Mouse (Mus musculus): ENCODE measurements around the gene Trim47. TPM values are rescaled to one million over a fixed set of nuclear protein-coding genes. Genes with fewer than 3 reads are reported as not detected.
"Not testable (repeated sequence)": the region's sequence is repeated elsewhere in the genome, so short reads cannot be mapped to it uniquely, and the experiment has no call there.

Trim47 gene
- polyA plus RNA-seq, 1 experiment from 2014 or later, result 2.4 TPM

GRCm38 (mm10) chr11:116101931-116102381, 25.1 kb downstream of the Trim47 start:
- H3K27me3 ChIP-seq (ENCODE audit: poor library complexity, severe bottlenecking), result peaks cover 38% of the 10 kb centered on the region
- H3K9me3 ChIP-seq, result peaks cover under 1% of the 10 kb centered on the region; the same call in 1 of the 2 replicates
- 40% methylated on average over 11 of the region's 11 CpGs for WGBS
- H3K4me1 ChIP-seq, result peaks cover 62% of the 10 kb centered on the region
- no peaks in the 10 kb centered on the region for H3K36me3 ChIP-seq (replicated peaks)
- H3K27ac ChIP-seq, result peak overlapping the region; percentile 88
- peak overlapping the region; percentile 15 for H3K4me3 ChIP-seq
- DNase-seq (ENCODE audit: extremely low spot score, low spot score), result peak; percentile 50

GRCm38 (mm10) chr11:116100839-116101238, 26.2 kb downstream of the Trim47 start:
- DNase-seq (ENCODE audit: extremely low spot score, low spot score), result no peak
- peaks cover 5% of the 10 kb centered on the region; the same call in 1 of the 2 replicates for H3K9me3 ChIP-seq
- H3K27me3 ChIP-seq (ENCODE audit: poor library complexity, severe bottlenecking), result peaks cover 26% of the 10 kb centered on the region
- peak overlapping the region; percentile 88 for H3K27ac ChIP-seq
- H3K4me1 ChIP-seq, result peaks cover 51% of the 10 kb centered on the region
- WGBS, result 84% methylated on average over 7 of the region's 7 CpGs
- H3K4me3 ChIP-seq, result no peak overlapping the region
- H3K36me3 ChIP-seq (replicated peaks), result no peaks in the 10 kb centered on the region

GRCm38 (mm10) chr11:116100385-116100784, 26.6 kb downstream of the Trim47 start:
- no peak for DNase-seq (ENCODE audit: extremely low spot score, low spot score)
- H3K36me3 ChIP-seq (replicated peaks), result no peaks in the 10 kb centered on the region
- 84% methylated on average over 6 of the region's 6 CpGs for WGBS
- H3K27me3 ChIP-seq (ENCODE audit: poor library complexity, severe bottlenecking), result peaks cover 22% of the 10 kb centered on the region
- no peak overlapping the region for H3K27ac ChIP-seq
- H3K4me3 ChIP-seq, result no peak overlapping the region
- peaks cover 5% of the 10 kb centered on the region; the same call in 1 of the 2 replicates for H3K9me3 ChIP-seq
- peaks cover 48% of the 10 kb centered on the region for H3K4me1 ChIP-seq

- 0 out of 2 replicates have a peak overlapping the region, but pooled peaks have one; percentile 31 for H3K27ac ChIP-seq
- H3K4me3 ChIP-seq, result no peak overlapping the region
- H3K4me1 ChIP-seq, result peaks cover 44% of the 10 kb centered on the region
- H3K9me3 ChIP-seq, result peaks cover 5% of the 10 kb centered on the region; the same call in 1 of the 2 replicates
- H3K36me3 ChIP-seq (replicated peaks), result no peaks in the 10 kb centered on the region
- WGBS, result 91% methylated on average over 6 of the region's 6 CpGs
- H3K27me3 ChIP-seq (ENCODE audit: poor library complexity, severe bottlenecking), result peaks cover 13% of the 10 kb centered on the region; the same call in 1 of the 2 replicates
- no peak for DNase-seq (ENCODE audit: extremely low spot score, low spot score)
These were observed 27.5 kb downstream of the Trim47 start for GRCm38 (mm10) chr11:116099462-116099861.

GRCm38 (mm10) chr11:116098711-116099460, 28.1 kb downstream of the Trim47 start:
- Histone ChIP-seq H3K36me3 (replicated peaks) (no peaks in the 10 kb centered on the region), H3K9me3 (peaks cover 5% of the 10 kb centered on the region; the same call in 1 of the 2 replicates), H3K4me3 (no peak overlapping the region), H3K27me3 (ENCODE audit: poor library complexity, severe bottlenecking) (0 out of 2 replicates have a peak, but pooled peaks cover 7% of the 10 kb centered on the region), H3K27ac (peak overlapping the region; percentile 31; the same call in 1 of the 2 replicates), H3K4me1 (peaks cover 41% of the 10 kb centered on the region)
- WGBS, result 79% methylated on average over 14 of the region's 14 CpGs
- DNase-seq (ENCODE audit: extremely low spot score, low spot score), result no peak

DNA sequence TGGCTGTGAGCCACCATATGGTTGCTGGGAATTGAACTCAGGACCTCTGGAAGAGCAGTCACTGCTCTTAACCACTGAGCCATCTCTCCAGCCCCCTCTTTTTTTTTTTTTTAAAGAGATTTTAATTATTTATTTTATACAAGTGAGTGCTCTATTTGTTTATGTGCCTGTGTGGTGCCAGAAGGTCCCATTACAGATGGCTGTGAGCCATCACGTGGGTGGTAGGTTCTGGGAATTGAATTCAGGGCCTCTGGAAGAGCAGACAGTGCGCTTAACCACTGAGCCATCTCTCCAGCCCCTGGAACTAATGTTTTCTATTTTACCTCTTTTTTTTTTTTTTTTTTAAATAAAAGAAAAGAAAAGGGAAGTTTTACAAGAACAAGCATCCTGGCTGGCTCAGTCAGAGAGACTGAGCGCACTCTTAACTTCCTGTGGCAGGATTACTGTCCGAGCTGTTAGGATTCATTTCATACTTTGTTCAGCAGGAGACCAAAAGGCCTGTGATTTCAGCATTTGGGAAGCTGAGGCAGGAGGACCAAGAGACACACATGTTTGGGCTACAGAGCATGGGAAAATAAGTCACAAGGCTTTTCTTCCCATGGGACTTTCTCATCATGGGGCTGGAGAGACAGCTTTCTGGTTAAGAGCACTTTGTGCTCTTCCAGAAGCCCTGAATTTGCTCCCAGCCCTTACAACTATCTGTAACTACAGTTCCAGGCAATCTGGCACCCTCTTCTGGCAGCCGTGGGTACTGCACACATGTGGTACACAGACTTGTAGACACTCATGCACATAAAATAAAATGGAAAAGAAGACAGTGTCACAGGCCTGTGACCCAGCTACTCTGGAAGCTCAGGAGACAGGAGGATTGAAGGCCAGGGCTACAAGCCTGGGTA, 30.5 kb downstream of the Trim47 start:
- no peaks in the 10 kb centered on the region for H3K36me3 ChIP-seq (replicated peaks)
- no peak overlapping the region for H3K4me3 ChIP-seq
- peaks cover 5% of the 10 kb centered on the region; the same call in 1 of the 2 replicates for H3K9me3 ChIP-seq
- H3K4me1 ChIP-seq, result peaks cover 26% of the 10 kb centered on the region
- H3K27ac ChIP-seq, result no peak overlapping the region
- no peak for DNase-seq (ENCODE audit: extremely low spot score, low spot score)
- WGBS, result 93% methylated on average over 5 of the region's 5 CpGs
- no peaks in the 10 kb centered on the region for H3K27me3 ChIP-seq (ENCODE audit: poor library complexity, severe bottlenecking)

- Histone ChIP-seq H3K4me3 (no peak overlapping the region), H3K9me3 (peaks cover 5% of the 10 kb centered on the region; the same call in 1 of the 2 replicates), H3K27me3 (ENCODE audit: poor library complexity, severe bottlenecking) (no peaks in the 10 kb centered on the region), H3K36me3 (replicated peaks) (no peaks in the 10 kb centered on the region), H3K27ac (no peak overlapping the region), H3K4me1 (peaks cover 17% of the 10 kb centered on the region)
- no peak for DNase-seq (ENCODE audit: extremely low spot score, low spot score)
- WGBS, result 88% methylated on average over 3 of the region's 3 CpGs
These were observed 31.4 kb downstream of the Trim47 start for GRCm38 (mm10) chr11:116095573-116095972.

GRCm38 (mm10) chr11:116093771-116094565, 33.0 kb downstream of the Trim47 start:
- Histone ChIP-seq H3K36me3 (replicated peaks) (no peaks in the 10 kb centered on the region), H3K4me1 (peaks cover 10% of the 10 kb centered on the region; the same call in 1 of the 2 replicates), H3K27me3 (ENCODE audit: poor library complexity, severe bottlenecking) (no peaks in the 10 kb centered on the region), H3K4me3 (no peak overlapping the region), H3K9me3 (peaks cover 5% of the 10 kb centered on the region; the same call in 1 of the 2 replicates), H3K27ac (peak overlapping the region; percentile 40)
- WGBS, result 73% methylated on average over 16 of the region's 16 CpGs
- DNase-seq (ENCODE audit: extremely low spot score, low spot score), result no peak

- H3K9me3 ChIP-seq; H3K27me3 ChIP-seq (ENCODE audit: poor library complexity, severe bottlenecking); H3K27ac ChIP-seq; H3K4me3 ChIP-seq; DNase-seq (ENCODE audit: extremely low spot score, low spot score); H3K36me3 ChIP-seq (replicated peaks): not testable (repeated sequence)
- 93% methylated on average over 6 of the region's 6 CpGs for WGBS
- H3K4me1 ChIP-seq, result peaks cover 13% of the 10 kb centered on the region
These were observed 34.1 kb downstream of the Trim47 start for GRCm38 (mm10) chr11:116092959-116093358.

DNA sequence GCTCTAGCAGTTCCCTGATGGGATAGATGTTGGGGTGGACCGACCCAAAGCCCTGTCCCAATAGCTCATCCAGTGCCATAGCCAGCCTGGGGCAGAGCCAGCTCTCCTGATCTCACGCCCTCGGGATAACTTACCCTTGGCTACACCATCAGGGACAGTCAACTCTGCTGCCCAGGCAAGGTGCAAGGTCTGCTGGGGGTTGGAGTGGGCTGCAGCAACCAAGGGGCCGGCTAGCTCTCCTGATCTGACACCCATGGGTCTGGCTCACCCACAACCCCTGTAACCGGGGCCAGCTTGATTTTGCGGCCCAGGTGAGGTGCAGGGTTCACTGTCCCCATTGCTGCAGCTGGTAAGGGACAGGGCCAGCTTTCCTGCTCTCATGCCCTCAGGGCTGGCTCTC, 35.4 kb downstream of the Trim47 start:
- peaks cover 1% of the 10 kb centered on the region; the same call in 1 of the 2 replicates for H3K9me3 ChIP-seq
- H3K4me3 ChIP-seq, result no peak overlapping the region; the same call in 1 of the 2 replicates
- WGBS, result 86% methylated on average over 6 of the region's 6 CpGs
- no peaks in the 10 kb centered on the region for H3K36me3 ChIP-seq (replicated peaks)
- H3K27ac ChIP-seq, result no peak overlapping the region
- H3K4me1 ChIP-seq, result peaks cover 19% of the 10 kb centered on the region
- H3K27me3 ChIP-seq (ENCODE audit: poor library complexity, severe bottlenecking), result no peaks in the 10 kb centered on the region
- DNase-seq (ENCODE audit: extremely low spot score, low spot score), result no peak

GRCm38 (mm10) chr11:116089545-116089944, 37.5 kb downstream of the Trim47 start:
- no peaks in the 10 kb centered on the region for H3K27me3 ChIP-seq (ENCODE audit: poor library complexity, severe bottlenecking)

More at GRCm38 (mm10) chr11:116089545-116089944, 37.5 kb downstream of the Trim47 start:
- 92% methylated on average over 6 of the region's 6 CpGs for WGBS
- Histone ChIP-seq H3K4me1 (peaks cover 32% of the 10 kb centered on the region), H3K9me3 (no peaks in the 10 kb centered on the region), H3K36me3 (replicated peaks) (peaks cover 6% of the 10 kb centered on the region), H3K4me3 (no peak overlapping the region), H3K27ac (no peak overlapping the region)
- no peak for DNase-seq (ENCODE audit: extremely low spot score, low spot score)

Measured in forebrain, embryonic 10.5 days (tissue).